Mouse (Mus musculus) thymus, adult 2 months (tissue): ENCODE results near the gene Tmem40.

Experiments
- CTCF ChIP-seq: fragments of 200-500 bp; IDR thresholded peaks from 2 replicates; pipeline ENCODE4 v1.5.1; 2012; ENCODE audit warnings: mild to moderate bottlenecking, control low read depth, low read length, moderate library complexity, borderline replicate concordance; ENCODE audit not compliant: control insufficient read depth, poor library complexity, insufficient read depth; ENCODE audit errors: extremely low read depth
- POLR2A ChIP-seq: fragments of 200-500 bp; IDR thresholded peaks from 2 replicates; pipeline ENCODE4 v1.6.1; 2012; ENCODE audit warnings: mild to moderate bottlenecking, low read length, control low read depth, moderate library complexity; ENCODE audit not compliant: control insufficient read depth, poor library complexity, insufficient read depth; ENCODE audit errors: extremely low read depth

DNA sequence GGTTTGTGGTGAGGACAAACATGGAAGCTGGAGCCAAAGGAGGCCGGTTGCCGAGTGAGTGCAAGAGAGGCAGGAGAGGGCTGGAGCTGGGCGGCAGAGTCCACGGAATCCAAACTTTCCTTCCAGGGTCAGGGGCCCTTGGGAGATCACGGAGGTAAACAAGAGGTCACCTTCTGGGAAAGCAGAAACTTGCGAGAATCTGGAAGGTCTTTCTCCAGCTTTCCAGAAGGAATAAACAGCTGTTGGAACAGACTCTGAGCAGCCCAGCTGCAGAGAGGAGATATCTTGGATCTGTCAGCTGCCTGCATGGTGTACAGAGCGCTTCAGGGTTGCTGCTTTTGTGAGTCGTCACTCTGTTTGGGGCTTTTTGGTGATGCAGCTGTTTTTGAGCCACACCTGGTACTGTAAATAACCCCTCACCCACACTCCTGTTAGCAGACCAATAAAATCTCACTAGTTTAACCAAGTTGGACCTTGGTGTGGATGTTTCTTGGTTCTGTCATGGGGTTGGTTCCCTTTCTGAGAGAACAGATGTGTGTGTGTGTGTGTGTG lies 45.0 kb downstream of the Tmem40 start:
- TF ChIP-seq CTCF (no peak), POLR2A (no peak)
